Mouse (Mus musculus) ES-Bruce4 (cell line): ENCODE data around the gene Vdr. TPM values are rescaled to one million over a fixed set of nuclear protein-coding genes. Genes with fewer than 3 reads are reported as not detected.

ENCODE experiments used
- H3K27ac ChIP-seq: 2 replicates; pipeline ENCODE4 v1.5.1; 2012; ENCODE audit warnings: low read length, inconsistent platforms; ENCODE audit not compliant: insufficient read depth
- H3K27me3 ChIP-seq: 2 replicates; pipeline ENCODE4 v1.6.1; 2012; ENCODE audit warnings: mild to moderate bottlenecking, low read length, inconsistent platforms; ENCODE audit not compliant: control insufficient read depth, poor library complexity, insufficient read depth, severe bottlenecking
- H3K36me3 ChIP-seq: 2 replicates; pipeline ENCODE4 v1.6.1; 2012; ENCODE audit warnings: inconsistent platforms, mild to moderate bottlenecking, low read length, moderate library complexity; ENCODE audit not compliant: control insufficient read depth, poor library complexity, insufficient read depth, severe bottlenecking
- H3K4me1 ChIP-seq: one replicate; pipeline ENCODE4 v1.8.1; 2011; ENCODE audit warnings: low read length; ENCODE audit not compliant: control insufficient read depth, insufficient read depth
- H3K4me3 ChIP-seq: 2 replicates; pipeline ENCODE4 v1.5.1; 2011; ENCODE audit warnings: low read depth, mild to moderate bottlenecking, low read length
- H3K9ac ChIP-seq: 2 replicates; pipeline ENCODE4 v1.6.1; 2012; ENCODE audit warnings: low read depth, mild to moderate bottlenecking, inconsistent platforms; ENCODE audit not compliant: poor library complexity, severe bottlenecking
- H3K9me3 ChIP-seq: replicated peaks from 2 replicates; pipeline ENCODE4 v1.6.1; 2012; ENCODE audit warnings: mild to moderate bottlenecking, low read length, inconsistent platforms; ENCODE audit not compliant: control insufficient read depth, poor library complexity, insufficient read depth, severe bottlenecking
- CTCF ChIP-seq: IDR thresholded peaks from one replicate; pipeline ENCODE4 v1.8.1; 2011; ENCODE audit warnings: low read depth, low read length
- EP300 ChIP-seq: IDR thresholded peaks from 2 replicates; pipeline ENCODE4 v1.6.1; 2011; ENCODE audit warnings: low read depth, low read length; ENCODE audit not compliant: insufficient read depth
- POLR2A ChIP-seq: IDR thresholded peaks from one replicate; pipeline ENCODE4 v1.8.1; 2011; ENCODE audit warnings: low read length; ENCODE audit not compliant: insufficient read depth
- polyA plus RNA-seq: library from polyadenylated mRNA; stranded (reverse); fragments of >200 nt; gene quantifications from 2 replicates; pipeline ENCODE4 v1.2.4, GENCODE M21; 2011; ENCODE audit warnings: low read depth; ENCODE audit not compliant: missing spikeins, insufficient read depth, insufficient read length

Gene Vdr
- polyA plus RNA-seq, 1 experiment, result 1.6 TPM

- Histone ChIP-seq H3K36me3 (no peaks in the 10 kb centered on the region), H3K27me3 (no peaks in the 10 kb centered on the region), H3K9ac (no peak overlapping the region), H3K4me3 (no peak overlapping the region), H3K27ac (no peak overlapping the region), H3K4me1 (no peaks in the 10 kb centered on the region), H3K9me3 (no peaks in the 10 kb centered on the region)
- TF ChIP-seq POLR2A (no peak), CTCF (no peak), EP300 (no peak)
Measured at GRCm38 (mm10) chr15:97904339-97904991, 6.0 kb downstream of the Vdr start.

- Histone ChIP-seq H3K4me1 (no peaks in the 10 kb centered on the region), H3K27ac (no peak overlapping the region), H3K4me3 (no peak overlapping the region), H3K9ac (no peak overlapping the region), H3K36me3 (no peaks in the 10 kb centered on the region), H3K9me3 (no peaks in the 10 kb centered on the region), H3K27me3 (no peaks in the 10 kb centered on the region)
- TF ChIP-seq EP300, result no peak
- TF ChIP-seq CTCF, result no peak
- TF ChIP-seq POLR2A, result no peak
Measured at GRCm38 (mm10) chr15:97903261-97904009, 7.0 kb downstream of the Vdr start.

- Histone ChIP-seq H3K9ac (no peak overlapping the region), H3K4me1 (no peaks in the 10 kb centered on the region), H3K36me3 (no peaks in the 10 kb centered on the region), H3K27ac (no peak overlapping the region), H3K9me3 (no peaks in the 10 kb centered on the region), H3K27me3 (no peaks in the 10 kb centered on the region), H3K4me3 (no peak overlapping the region)
- TF ChIP-seq CTCF (no peak), EP300 (no peak), POLR2A (no peak)
Measured at GRCm38 (mm10) chr15:97900991-97901390, 9.4 kb downstream of the Vdr start.

- Histone ChIP-seq H3K27me3 (no peaks in the 10 kb centered on the region), H3K9ac (no peak overlapping the region), H3K4me1 (no peaks in the 10 kb centered on the region), H3K9me3 (no peaks in the 10 kb centered on the region), H3K4me3 (no peak overlapping the region), H3K27ac (no peak overlapping the region), H3K36me3 (no peaks in the 10 kb centered on the region)
- no peak for TF ChIP-seq EP300
- no peak for TF ChIP-seq POLR2A
- TF ChIP-seq CTCF, result no peak
Measured at GRCm38 (mm10) chr15:97900336-97900912, 10.0 kb downstream of the Vdr start.

- Histone ChIP-seq H3K4me3 (no peak overlapping the region), H3K9me3 (no peaks in the 10 kb centered on the region), H3K27ac (no peak overlapping the region), H3K27me3 (no peaks in the 10 kb centered on the region), H3K9ac (no peak overlapping the region), H3K4me1 (no peaks in the 10 kb centered on the region), H3K36me3 (no peaks in the 10 kb centered on the region)
- TF ChIP-seq EP300, result no peak
- TF ChIP-seq POLR2A, result no peak
- no peak for TF ChIP-seq CTCF
Measured at GRCm38 (mm10) chr15:97899714-97900113, 10.7 kb downstream of the Vdr start.

GRCm38 (mm10) chr15:97898791-97899190 lies 11.6 kb downstream of the Vdr start:
- Histone ChIP-seq H3K4me3 (no peak overlapping the region), H3K27ac (no peak overlapping the region), H3K4me1 (no peaks in the 10 kb centered on the region), H3K36me3 (no peaks in the 10 kb centered on the region), H3K27me3 (no peaks in the 10 kb centered on the region), H3K9ac (no peak overlapping the region), H3K9me3 (no peaks in the 10 kb centered on the region)
- TF ChIP-seq POLR2A (no peak), CTCF (no peak), EP300 (no peak)
